Mouse (Mus musculus): ENCODE data around the gene Tmem19. TPM values are rescaled to one million over a fixed set of nuclear protein-coding genes. Genes with fewer than 3 reads are reported as not detected.

Gene Tmem19
- 10 to 100 TPM; 43.2 to 50.2 TPM for total RNA-seq (2021)

- DNase-seq (ENCODE audit: low spot score in 2 of 2) = peak; percentile 95
- intact Hi-C loops (cut with DNase I) = loop anchor here (2.0 kb wide), 1 partner anchor 23 kb away; the partner anchor contains the start of genes Thap2 and Zfc3h1
These were observed at the start of gene Tmem19 for GRCm38 (mm10) chr10:115361840-115362622. Tmem19 (minus strand) TSS chr10:115362501.

GRCm38 (mm10) chr10:115406393-115406792 is 44.1 kb upstream of the Tmem19 start:
- peak in 1 of 2 experiments; percentile 24 for DNase-seq (ENCODE audit: low spot score in 2 of 2)
- intact Hi-C loops (cut with DNase I) = loop anchor here (5.0 kb wide), 2 partner anchors 84 to 211 kb away; no protein-coding TSS in a partner anchor

GRCm38 (mm10) chr10:115391896-115392295 is 29.6 kb upstream of the Tmem19 start:
- no peak for DNase-seq (ENCODE audit: low spot score in 2 of 2)
- intact Hi-C loops (cut with DNase I) = no loop called here

GRCm38 (mm10) chr10:115391076-115391475 is 28.8 kb upstream of the Tmem19 start:
- DNase-seq (ENCODE audit: low spot score in 2 of 2) = no peak
- intact Hi-C loops (cut with DNase I) = no loop called here

- no peak for DNase-seq (ENCODE audit: low spot score in 2 of 2)
- intact Hi-C loops (cut with DNase I) = no loop called here
These were observed 25.6 kb upstream of the Tmem19 start for GRCm38 (mm10) chr10:115387891-115388290.

- intact Hi-C loops (cut with DNase I) = loop anchor here (2.0 kb wide), 2 partner anchors 23 to 71 kb away; partner anchors contain the start of genes Rab21 and Tmem19
- peak; percentile 53 to 69 for DNase-seq (ENCODE audit: low spot score in 2 of 2)
These were observed 23.0 kb upstream of the Tmem19 start for GRCm38 (mm10) chr10:115385018-115386002.

GRCm38 (mm10) chr10:115384221-115385017 is 22.1 kb upstream of the Tmem19 start, which contains the start of the genes Thap2 and Zfc3h1:
Thap2 (minus strand) TSS chr10:115384443.
Zfc3h1 (plus strand) TSS chr10:115384959.
- peak; percentile 98 to 99 for DNase-seq (ENCODE audit: low spot score in 2 of 2)
- intact Hi-C loops (cut with DNase I) = loop anchor here (2.0 kb wide), 2 partner anchors 22 to 70 kb away; partner anchors contain the start of genes Rab21 and Tmem19

- intact Hi-C loops (cut with DNase I) = loop anchor here (2.0 kb wide), 2 partner anchors 21 to 69 kb away; partner anchors contain the start of genes Rab21 and Tmem19
- DNase-seq (ENCODE audit: low spot score in 2 of 2) = no peak
These were observed 21.4 kb upstream of the Tmem19 start for GRCm38 (mm10) chr10:115383644-115384220.

- intact Hi-C loops (cut with DNase I) = no loop called here
- no peak for DNase-seq (ENCODE audit: low spot score in 2 of 2)
These were observed 20.7 kb upstream of the Tmem19 start for GRCm38 (mm10) chr10:115382846-115383643.

- intact Hi-C loops (cut with DNase I) = no loop called here
- DNase-seq (ENCODE audit: low spot score in 2 of 2) = no peak
These were observed 19.3 kb upstream of the Tmem19 start for GRCm38 (mm10) chr10:115381506-115382084.

GRCm38 (mm10) chr10:115363151-115363550 is 850 bp upstream of the Tmem19 start:
- intact Hi-C loops (cut with DNase I) = loop anchor here (2.0 kb wide), 1 partner anchor 22 kb away; the partner anchor contains the start of genes Thap2 and Zfc3h1
- DNase-seq (ENCODE audit: low spot score in 2 of 2) = no peak

GRCm38 (mm10) chr10:115362623-115362964 is 293 bp upstream of the Tmem19 start:
- intact Hi-C loops (cut with DNase I) = loop anchor here (2.0 kb wide), 1 partner anchor 22 kb away; the partner anchor contains the start of genes Thap2 and Zfc3h1

GRCm38 (mm10) chr10:115359066-115359465 is 3.2 kb downstream of the Tmem19 start:
- DNase-seq (ENCODE audit: low spot score in 2 of 2) = no peak
- intact Hi-C loops (cut with DNase I) = no loop called here

More at GRCm38 (mm10) chr10:115362623-115362964, 293 bp upstream of the Tmem19 start:
- no peak for DNase-seq (ENCODE audit: low spot score in 2 of 2)

GRCm38 (mm10) chr10:115358216-115358919 is 3.9 kb downstream of the Tmem19 start:
- no peak for DNase-seq (ENCODE audit: low spot score in 2 of 2)
- intact Hi-C loops (cut with DNase I) = no loop called here

- intact Hi-C loops (cut with DNase I) = no loop called here
- no peak for DNase-seq (ENCODE audit: low spot score in 2 of 2)
These were observed 6.2 kb downstream of the Tmem19 start for GRCm38 (mm10) chr10:115356106-115356505.

GRCm38 (mm10) chr10:115355016-115355415 is 7.3 kb downstream of the Tmem19 start:
- DNase-seq (ENCODE audit: low spot score in 2 of 2) = no peak
- intact Hi-C loops (cut with DNase I) = no loop called here

- intact Hi-C loops (cut with DNase I) = no loop called here
These were observed 7.7 kb downstream of the Tmem19 start for GRCm38 (mm10) chr10:115354553-115354952.

More at GRCm38 (mm10) chr10:115354553-115354952, 7.7 kb downstream of the Tmem19 start:
- DNase-seq (ENCODE audit: low spot score in 2 of 2) = no peak
